Mouse (Mus musculus) embryonic facial prominence, embryonic 10.5 days (tissue): ENCODE measurements around the gene Rgl2. TPM values are rescaled to one million over a fixed set of nuclear protein-coding genes. Genes with fewer than 3 reads are reported as not detected.

ENCODE experiments used
- DNase-seq: peaks from one replicate; pipeline ENCODE4 v3.0.0-alpha.2; 2017; ENCODE audit warnings: low spot score
- H3K27ac ChIP-seq: fragments of 300-500 bp; sonication (generic); replicated peaks from 2 replicates; pipeline ENCODE4 v1.5.1; 2016; ENCODE audit warnings: mild to moderate bottlenecking
- H3K27me3 ChIP-seq: fragments of 300-500 bp; sonication (generic); replicated peaks from 2 replicates; pipeline ENCODE4 v1.6.1; 2016; ENCODE audit warnings: low read depth, mild to moderate bottlenecking; ENCODE audit not compliant: poor library complexity, severe bottlenecking
- H3K36me3 ChIP-seq: fragments of 300-500 bp; sonication (generic); replicated peaks from 2 replicates; pipeline ENCODE4 v1.6.1; 2016; ENCODE audit warnings: mild to moderate bottlenecking, moderate library complexity
- H3K4me1 ChIP-seq: fragments of 300-500 bp; sonication (generic); 2 replicates; pipeline ENCODE4 v1.6.1; 2016
- H3K4me3 ChIP-seq: fragments of 300-500 bp; sonication (generic); 2 replicates; pipeline ENCODE4 v1.5.1; 2016; ENCODE audit warnings: mild to moderate bottlenecking, moderate library complexity
- H3K9me3 ChIP-seq: fragments of 300-500 bp; sonication (generic); 2 replicates; pipeline ENCODE4 v1.6.1; 2016; ENCODE audit warnings: mild to moderate bottlenecking
- WGBS: fragments of 180-500 bp; shearing (Covaris S2); methylation state at CpG from one replicate; pipeline ENCODE4 v1.1.7; 2016; 5-methylcytosine and 5-hydroxymethylcytosine counted together
- polyA plus RNA-seq: library from polyadenylated mRNA; unstranded; fragments of >200 nt; fragmentation: Nextera tagmentation; extraction: Ambion mirVana; gene quantifications from 2 replicates; pipeline ENCODE4 v1.2.1, GENCODE M21; 2016

The Rgl2 gene
- polyA plus RNA-seq, 1 experiment from 2014 or later = 41.0 TPM

GRCm38 (mm10) chr17:33910346-33911051 lies 18.8 kb upstream of the Rgl2 start:
- peaks cover 56% of the 10 kb centered on the region for H3K4me1 ChIP-seq
- peaks cover 50% of the 10 kb centered on the region for H3K36me3 ChIP-seq
- DNase-seq = no peak
- peak overlapping the region; percentile 95 for H3K4me3 ChIP-seq
- no peaks in the 10 kb centered on the region for H3K27me3 ChIP-seq
- 52% methylated on average over 11 of the region's 11 CpGs for WGBS
- peak overlapping the region; percentile 93 for H3K27ac ChIP-seq
- no peaks in the 10 kb centered on the region for H3K9me3 ChIP-seq

DNA sequence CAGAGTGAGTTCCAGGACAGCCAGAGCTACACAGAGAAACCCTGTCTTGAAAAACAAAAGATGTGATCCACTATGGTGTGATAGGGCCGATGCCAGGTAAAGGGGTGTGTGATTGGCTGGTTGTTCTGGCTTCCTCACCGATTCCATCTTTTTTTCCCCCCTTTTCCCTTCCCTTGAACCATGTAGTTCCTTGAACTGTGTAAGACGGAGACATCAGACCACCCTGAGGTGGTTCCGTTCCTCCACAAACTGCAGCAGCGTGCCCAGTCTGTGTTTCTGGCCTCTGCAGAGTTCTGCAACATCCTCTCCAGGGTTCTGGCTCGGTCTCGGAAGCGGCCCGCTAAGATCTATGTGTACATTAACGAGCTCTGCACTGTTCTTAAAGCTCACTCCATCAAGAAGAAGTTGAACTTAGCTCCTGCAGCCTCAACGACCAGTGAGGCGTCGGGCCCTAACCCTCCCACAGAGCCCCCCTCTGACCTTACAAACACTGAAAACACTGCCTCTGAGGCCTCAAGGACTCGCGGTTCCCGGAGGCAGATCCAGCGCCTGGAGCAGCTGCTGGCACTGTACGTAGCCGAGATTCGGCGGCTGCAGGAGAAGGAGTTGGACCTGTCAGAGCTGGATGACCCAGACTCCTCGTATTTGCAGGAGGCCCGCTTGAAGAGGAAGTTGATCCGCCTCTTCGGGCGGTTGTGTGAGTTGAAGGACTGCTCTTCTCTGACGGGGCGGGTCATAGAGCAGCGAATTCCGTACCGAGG lies 18.1 kb upstream of the Rgl2 start:
- WGBS = 93% methylated on average over 31 of the region's 31 CpGs
- Histone ChIP-seq H3K36me3 (peaks cover 50% of the 10 kb centered on the region), H3K4me3 (peak overlapping the region; percentile 95), H3K27me3 (no peaks in the 10 kb centered on the region), H3K4me1 (peaks cover 57% of the 10 kb centered on the region), H3K9me3 (no peaks in the 10 kb centered on the region), H3K27ac (no peak overlapping the region)
- DNase-seq = no peak

DNA sequence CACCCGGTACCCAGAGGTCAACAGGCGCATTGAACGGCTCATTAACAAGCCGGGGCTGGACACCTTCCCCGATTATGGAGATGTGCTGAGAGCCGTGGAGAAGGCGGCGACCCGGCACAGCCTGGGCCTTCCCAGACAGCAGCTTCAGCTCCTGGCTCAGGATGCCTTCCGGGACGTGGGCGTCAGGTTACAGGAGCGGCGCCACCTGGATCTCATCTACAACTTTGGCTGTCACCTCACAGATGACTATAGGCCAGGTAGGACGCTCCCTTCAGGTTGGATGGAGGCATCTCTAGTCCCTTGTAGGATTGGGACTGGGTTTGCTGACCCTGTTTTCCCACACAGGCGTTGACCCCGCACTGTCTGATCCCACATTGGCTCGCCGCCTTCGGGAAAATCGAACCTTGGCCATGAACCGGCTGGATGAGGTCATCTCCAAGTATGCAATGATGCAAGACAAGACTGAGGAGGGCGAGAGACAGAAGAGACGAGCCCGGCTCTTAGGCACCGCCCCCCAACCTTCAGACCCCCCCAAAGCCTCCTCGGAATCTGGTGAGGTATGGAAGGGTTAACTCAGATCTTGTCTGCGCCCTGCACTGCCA lies 17.4 kb upstream of the Rgl2 start:
- H3K27ac ChIP-seq = no peak overlapping the region
- 91% methylated on average over 28 of the region's 28 CpGs for WGBS
- peaks cover 52% of the 10 kb centered on the region for H3K36me3 ChIP-seq
- H3K27me3 ChIP-seq = no peaks in the 10 kb centered on the region
- H3K4me3 ChIP-seq = peak overlapping the region; percentile 95; the same call in 1 of the 2 replicates
- no peak for DNase-seq
- peaks cover 63% of the 10 kb centered on the region for H3K4me1 ChIP-seq
- H3K9me3 ChIP-seq = no peaks in the 10 kb centered on the region

GRCm38 (mm10) chr17:33913264-33913663 lies 16.1 kb upstream of the Rgl2 start:
- Histone ChIP-seq H3K27ac (no peak overlapping the region), H3K4me3 (peak overlapping the region; percentile 25; the same call in 1 of the 2 replicates), H3K36me3 (peaks cover 65% of the 10 kb centered on the region), H3K9me3 (no peaks in the 10 kb centered on the region), H3K27me3 (peaks cover 6% of the 10 kb centered on the region; the same call in 1 of the 2 replicates), H3K4me1 (peaks cover 70% of the 10 kb centered on the region)
- no peak for DNase-seq
- WGBS = 92% methylated on average over 10 of the region's 10 CpGs

GRCm38 (mm10) chr17:33913905-33914304 lies 15.4 kb upstream of the Rgl2 start:
- no peaks in the 10 kb centered on the region for H3K9me3 ChIP-seq
- H3K4me1 ChIP-seq = peaks cover 70% of the 10 kb centered on the region
- no peak for DNase-seq
- peak overlapping the region; percentile 73; the same call in 1 of the 2 replicates for H3K4me3 ChIP-seq
- WGBS = 94% methylated on average over 8 of the region's 8 CpGs
- H3K27ac ChIP-seq = no peak overlapping the region
- peaks cover 10% of the 10 kb centered on the region; the same call in 1 of the 2 replicates for H3K27me3 ChIP-seq
- peaks cover 69% of the 10 kb centered on the region for H3K36me3 ChIP-seq

DNA sequence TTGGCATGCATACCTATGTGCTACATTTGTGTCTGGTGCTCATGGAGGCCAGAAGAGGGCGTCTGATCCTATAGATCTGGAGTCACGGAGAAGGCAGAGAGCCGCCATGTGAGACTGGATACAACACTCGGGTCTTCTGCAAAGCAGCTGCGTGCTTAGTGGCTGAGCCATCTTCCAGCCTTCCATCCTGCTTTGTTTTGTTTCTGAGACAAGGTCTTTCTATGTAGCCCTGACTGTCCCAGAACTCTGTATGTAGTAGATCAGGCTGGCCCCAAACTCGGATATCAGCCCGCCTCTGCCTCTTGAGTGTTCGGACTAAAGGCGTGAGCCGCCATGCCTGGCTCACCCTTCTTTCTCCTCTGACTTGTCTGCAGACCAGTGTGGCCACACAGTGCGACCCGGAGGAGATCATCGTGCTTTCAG lies 14.4 kb upstream of the Rgl2 start:
- Histone ChIP-seq H3K36me3 (peaks cover 69% of the 10 kb centered on the region), H3K4me3 (peak overlapping the region; percentile 73), H3K4me1 (peaks cover 76% of the 10 kb centered on the region), H3K27ac (no peak overlapping the region), H3K9me3 (no peaks in the 10 kb centered on the region), H3K27me3 (peaks cover 10% of the 10 kb centered on the region; the same call in 1 of the 2 replicates)
- 71% methylated on average over 13 of the region's 13 CpGs for WGBS
- DNase-seq = no peak

- peak; percentile 98 for DNase-seq
- no peaks in the 10 kb centered on the region for H3K9me3 ChIP-seq
- peaks cover 64% of the 10 kb centered on the region for H3K36me3 ChIP-seq
- peak within 1 kb of the TSS; percentile 73 for H3K4me3 ChIP-seq
- peak within 1 kb of the TSS; percentile 94 for H3K27ac ChIP-seq
- H3K4me1 ChIP-seq = peaks cover 76% of the 10 kb centered on the region
- WGBS = under 1% methylated on average over 34 of the region's 34 CpGs
- peaks cover 10% of the 10 kb centered on the region; the same call in 1 of the 2 replicates for H3K27me3 ChIP-seq
Observed at GRCm38 (mm10) chr17:33915671-33916250, 13.6 kb upstream of the Rgl2 start, which contains the start of the genes Tapbp and Zbtb22. Tapbp (plus strand) TSS chr17:33915899. Zbtb22 (plus strand) TSS chr17:33915904.

DNA sequence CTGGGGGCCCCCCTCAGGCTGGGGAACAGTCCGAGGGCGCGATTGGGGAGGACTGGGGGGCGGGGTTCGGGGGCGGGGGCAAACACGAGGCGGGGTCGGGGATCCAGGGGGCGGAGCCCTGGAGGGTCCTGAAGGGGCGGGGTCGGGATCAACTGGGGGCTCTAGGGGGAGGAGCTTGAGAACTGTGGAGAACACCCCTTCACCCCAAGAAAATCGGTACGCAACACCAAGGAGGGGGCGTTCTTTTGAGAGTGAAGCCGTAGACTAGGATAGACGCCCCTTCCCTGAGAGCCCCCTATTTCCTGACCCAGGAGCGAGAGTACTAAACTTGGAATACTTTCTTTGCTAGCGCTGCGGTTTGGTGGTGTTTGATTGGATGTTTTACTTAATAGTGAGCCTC lies 13.0 kb upstream of the Rgl2 start:
- under 1% methylated on average over 20 of the region's 20 CpGs for WGBS
- H3K27me3 ChIP-seq = peaks cover 10% of the 10 kb centered on the region; the same call in 1 of the 2 replicates
- no peak for DNase-seq
- H3K4me3 ChIP-seq = peak overlapping the region; percentile 73
- H3K9me3 ChIP-seq = no peaks in the 10 kb centered on the region
- peak overlapping the region; percentile 94 for H3K27ac ChIP-seq
- H3K36me3 ChIP-seq = peaks cover 59% of the 10 kb centered on the region
- H3K4me1 ChIP-seq = peaks cover 76% of the 10 kb centered on the region

- H3K27me3 ChIP-seq = peaks cover 10% of the 10 kb centered on the region; the same call in 1 of the 2 replicates
- peak; percentile 17 for DNase-seq
- peak overlapping the region; percentile 36; the same call in 1 of the 2 replicates for H3K27ac ChIP-seq
- peak overlapping the region; percentile 73 for H3K4me3 ChIP-seq
- no peaks in the 10 kb centered on the region for H3K9me3 ChIP-seq
- H3K4me1 ChIP-seq = peaks cover 70% of the 10 kb centered on the region
- peaks cover 51% of the 10 kb centered on the region for H3K36me3 ChIP-seq
- 80% methylated on average over 31 of the region's 31 CpGs for WGBS
Observed at GRCm38 (mm10) chr17:33916847-33917655, 12.3 kb upstream of the Rgl2 start.

GRCm38 (mm10) chr17:33917656-33918292 lies 11.6 kb upstream of the Rgl2 start:
- DNase-seq = peak; percentile 7
- Histone ChIP-seq H3K4me3 (peak overlapping the region; percentile 73), H3K27ac (no peak overlapping the region), H3K9me3 (no peaks in the 10 kb centered on the region), H3K4me1 (peaks cover 70% of the 10 kb centered on the region), H3K27me3 (peaks cover 10% of the 10 kb centered on the region; the same call in 1 of the 2 replicates), H3K36me3 (peaks cover 44% of the 10 kb centered on the region)
- WGBS = 82% methylated on average over 18 of the region's 18 CpGs
